Mouse (Mus musculus) layer of hippocampus, adult 11-12 months (tissue): ENCODE results near the gene Samd4b.
A peak's percentile ranks its signal among the peaks of the same experiment; 100 is the strongest.

Experiments
- DNase-seq: peaks from one replicate; pipeline ENCODE4 v3.0.0; 2022; ENCODE audit warnings: low spot score

The Samd4b gene

GRCm38 (mm10) chr7:28377190-28378065, 220.5 kb downstream of the Samd4b start:
- DNase-seq, result no peak

- no peak for DNase-seq
Measured at GRCm38 (mm10) chr7:28376011-28376771, 221.8 kb downstream of the Samd4b start.

DNA sequence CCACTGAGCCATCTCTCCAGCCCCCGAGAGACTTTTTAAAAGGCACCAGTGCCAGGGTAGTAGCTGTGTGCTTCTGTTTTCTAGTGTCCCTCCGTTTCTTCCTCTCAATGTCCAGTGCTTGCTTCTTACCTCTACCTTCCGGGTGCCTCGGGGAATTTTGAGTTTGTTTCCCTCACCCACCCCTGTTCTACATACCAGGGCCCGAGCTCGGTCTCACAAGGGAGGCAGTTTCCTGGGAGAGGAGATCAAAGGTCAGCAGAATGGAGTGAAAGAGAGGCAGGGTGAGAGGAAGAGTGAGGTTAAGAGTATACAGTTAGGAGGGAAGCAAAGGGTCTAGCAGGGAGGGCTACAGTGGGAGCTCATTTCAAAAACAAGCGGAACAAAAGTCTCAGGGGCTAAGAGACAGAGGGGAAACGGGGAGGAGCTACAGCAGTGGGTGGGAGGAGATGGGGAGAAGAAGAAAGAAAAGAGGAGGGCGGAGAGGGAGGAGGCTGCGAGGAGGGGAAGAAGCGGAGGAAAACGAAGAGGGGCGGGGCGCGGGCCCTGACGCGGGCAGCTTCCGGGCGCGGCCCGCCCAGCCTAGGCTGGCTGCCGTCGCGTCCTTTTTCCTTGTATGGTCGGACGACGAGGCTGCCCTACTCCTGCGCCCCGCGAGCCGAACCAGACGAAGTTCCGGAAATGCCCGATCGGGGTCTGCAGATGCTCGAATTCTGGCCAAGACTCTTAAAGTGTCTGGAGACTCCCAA, 222.6 kb downstream of the Samd4b start:
- DNase-seq, result peak; percentile 82

DNA sequence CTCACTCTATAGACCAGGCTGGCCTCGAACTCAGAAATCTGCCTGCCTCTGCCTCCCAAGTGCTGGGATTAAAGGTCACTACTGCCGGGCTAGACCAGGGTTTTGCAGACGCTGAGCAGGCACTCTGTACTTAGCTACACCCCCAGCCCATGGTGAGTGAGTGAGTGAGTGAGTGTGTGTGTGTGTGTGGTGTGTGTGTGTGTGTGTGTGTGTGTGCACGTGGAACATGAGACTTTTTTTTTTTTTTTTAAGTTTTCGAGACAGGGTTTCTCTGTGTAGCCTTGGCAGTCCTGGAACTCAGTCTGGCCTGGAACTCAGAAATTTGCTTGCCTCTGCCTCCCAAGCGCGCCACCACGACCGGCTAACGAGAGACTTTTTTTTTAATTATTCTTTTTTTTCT, 223.3 kb downstream of the Samd4b start:
- no peak for DNase-seq

DNA sequence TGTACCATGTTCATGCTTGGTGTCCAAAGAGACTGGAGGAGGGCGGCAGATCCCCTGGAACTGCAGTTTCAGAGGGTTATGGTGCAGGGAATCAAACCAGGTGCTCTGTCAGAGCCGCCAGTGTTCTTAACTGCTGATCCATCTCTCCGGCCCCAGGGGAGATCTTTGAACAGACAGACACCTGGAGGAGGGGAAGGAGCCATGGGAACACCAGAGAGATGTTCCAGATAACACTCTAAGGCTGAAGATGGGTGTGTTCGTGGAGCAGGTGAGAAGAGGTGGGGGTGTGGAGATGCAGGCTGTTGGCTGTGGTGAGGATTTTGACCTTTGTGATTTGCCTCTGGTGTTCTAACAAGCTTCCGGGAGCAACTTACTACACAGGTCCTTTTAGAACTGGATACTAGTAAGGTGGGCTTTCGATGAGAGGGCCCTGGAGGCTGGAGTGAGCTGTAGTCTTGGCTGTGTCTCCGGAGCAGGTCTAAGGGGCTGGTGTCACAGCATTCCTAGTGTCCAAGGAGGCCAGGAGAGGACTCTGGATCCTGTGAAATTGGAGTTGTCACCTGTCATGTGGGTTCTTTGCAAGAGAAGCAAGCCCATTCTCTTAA, 224.0 kb downstream of the Samd4b start:
- no peak for DNase-seq

DNA sequence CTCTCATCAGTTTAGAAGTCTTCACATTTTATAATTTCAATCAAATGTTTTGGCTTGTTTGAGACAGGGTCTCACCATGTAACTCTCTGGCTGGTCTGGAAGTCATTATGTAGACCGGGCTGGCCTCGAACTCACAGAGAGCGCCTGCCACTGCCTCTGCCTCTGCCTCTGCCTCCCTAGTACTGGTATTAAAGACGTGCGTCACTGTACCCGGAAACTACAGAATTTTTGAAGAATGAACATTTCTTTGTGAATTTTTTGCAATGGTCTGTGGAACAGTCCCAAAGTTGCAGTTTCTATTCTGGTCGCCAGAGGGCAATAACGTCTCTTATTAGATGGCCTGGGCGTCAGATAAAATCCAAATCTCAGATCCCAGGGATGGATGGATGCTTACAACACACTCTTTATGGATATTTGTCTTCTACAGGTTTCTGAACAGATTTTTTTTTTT, 224.8 kb downstream of the Samd4b start:
- DNase-seq, result peak; percentile 85

- DNase-seq, result peak; percentile 96
Measured at GRCm38 (mm10) chr7:28372251-28373108, 225.5 kb downstream of the Samd4b start, which contains the start of gene Plekhg2. Gene Plekhg2, minus strand, starts transcription at chr7:28372599.

- DNase-seq, result no peak
Measured at GRCm38 (mm10) chr7:28371514-28371989, 226.4 kb downstream of the Samd4b start.

GRCm38 (mm10) chr7:28370977-28371513, 226.9 kb downstream of the Samd4b start:
- no peak for DNase-seq

GRCm38 (mm10) chr7:28370051-28370450, 227.9 kb downstream of the Samd4b start:
- DNase-seq, result no peak

- no peak for DNase-seq
Measured at GRCm38 (mm10) chr7:28368276-28368920, 229.5 kb downstream of the Samd4b start.

DNA sequence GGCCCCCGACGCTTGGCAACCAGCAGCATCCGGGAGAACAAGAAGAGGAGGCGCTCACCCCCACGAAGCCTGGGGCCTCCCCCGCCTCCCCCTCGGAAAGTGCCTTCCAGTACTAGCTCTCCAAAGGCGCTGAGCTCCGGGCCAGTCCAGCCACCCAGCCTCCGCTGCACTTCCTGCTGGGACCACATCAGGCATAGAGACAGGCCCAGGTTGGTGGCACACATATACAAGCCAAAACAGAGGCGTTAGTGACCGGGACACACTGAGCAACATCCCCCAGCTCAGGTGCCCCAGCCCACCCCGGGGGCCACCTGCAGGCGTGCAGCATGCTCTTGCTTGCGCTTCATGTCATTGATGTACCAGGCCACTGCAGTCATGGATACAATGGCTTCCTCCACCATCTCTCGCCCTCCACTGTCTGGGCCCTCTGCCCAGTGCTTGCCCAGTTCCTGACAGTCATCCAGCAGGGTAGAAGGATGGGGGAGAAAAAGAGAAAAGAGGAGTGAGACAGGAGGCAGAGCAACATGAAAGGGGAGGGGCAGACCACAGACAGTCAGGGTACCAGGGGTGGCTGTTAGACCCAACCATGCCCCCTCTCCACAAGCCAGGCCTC, 230.2 kb downstream of the Samd4b start:
- DNase-seq, result no peak

DNA sequence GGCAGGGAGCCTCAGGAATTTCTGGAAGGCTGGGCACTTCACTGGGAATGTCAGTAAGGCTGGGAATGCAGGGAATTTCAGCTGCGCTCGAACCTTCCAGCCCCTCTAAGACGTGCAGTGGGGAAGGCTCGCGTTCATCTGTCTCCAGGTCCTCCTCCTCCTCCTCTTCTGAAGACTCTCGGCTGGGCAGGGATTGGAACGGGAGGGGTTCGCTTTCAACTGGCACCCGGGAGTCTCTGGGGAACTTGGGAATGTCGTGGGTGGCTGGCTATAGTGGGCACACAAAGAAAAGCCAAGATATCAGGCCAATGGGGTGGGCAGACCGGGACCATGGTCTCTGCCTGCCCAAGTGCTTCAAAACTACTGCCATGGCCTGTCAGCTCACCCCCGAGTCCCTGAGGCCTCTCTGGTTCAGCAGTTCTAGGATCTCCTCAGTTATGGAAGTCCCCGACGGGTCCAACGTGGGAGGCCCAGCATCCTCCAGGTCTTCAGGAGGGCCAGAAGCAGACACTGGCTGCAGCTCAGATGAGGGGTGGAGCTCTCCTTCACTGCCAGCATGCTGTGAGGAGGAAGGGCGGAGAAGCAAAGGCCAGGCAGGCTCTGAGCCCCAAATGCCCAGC, 235.4 kb downstream of the Samd4b start:
- DNase-seq, result no peak

- no peak for DNase-seq
Measured at GRCm38 (mm10) chr7:28361647-28362341, 236.2 kb downstream of the Samd4b start.

GRCm38 (mm10) chr7:28360291-28360690, 237.7 kb downstream of the Samd4b start:
- no peak for DNase-seq

- no peak for DNase-seq
Measured at GRCm38 (mm10) chr7:28359854-28360253, 238.1 kb downstream of the Samd4b start.

DNA sequence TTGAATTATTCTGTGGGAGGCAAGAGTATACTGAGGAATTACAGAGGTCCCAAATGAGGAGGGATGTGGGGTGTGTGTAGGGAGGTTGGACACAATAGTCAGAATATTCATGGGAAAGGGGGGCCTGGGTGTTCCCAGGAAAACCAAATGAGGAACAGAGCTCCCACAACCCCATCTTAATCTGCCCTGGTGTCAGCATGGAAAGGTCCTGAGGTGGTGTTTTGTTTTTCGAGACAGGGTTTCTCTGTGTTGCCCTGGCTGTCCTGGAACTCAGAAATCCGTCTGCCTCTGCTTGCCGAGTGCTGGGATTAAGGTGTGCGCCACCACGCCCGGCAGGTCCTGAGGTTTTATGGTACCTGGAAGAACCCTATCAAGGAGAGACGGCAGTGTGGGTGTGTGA, 239.5 kb downstream of the Samd4b start:
- DNase-seq, result no peak

DNA sequence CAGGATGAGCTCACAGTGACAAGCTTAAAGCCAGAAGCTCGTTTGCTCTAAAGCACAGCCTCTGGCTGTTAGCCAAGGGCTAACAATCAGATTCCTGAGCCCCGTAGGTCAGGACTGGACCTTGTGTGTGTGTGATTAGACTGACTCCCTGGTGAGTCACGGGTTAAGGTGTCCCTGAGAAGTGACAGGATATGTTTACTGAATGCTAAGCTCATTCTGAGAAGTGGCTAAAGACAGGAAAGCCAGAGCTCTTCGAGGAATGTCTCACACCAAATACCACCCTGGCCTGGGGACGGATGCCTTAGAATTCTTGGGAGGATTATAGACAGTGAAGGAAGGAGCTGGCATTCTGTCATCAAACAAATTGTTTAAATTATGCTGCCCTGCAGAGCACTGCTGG, 240.0 kb downstream of the Samd4b start:
- DNase-seq, result no peak
